Mouse (Mus musculus) kidney, postnatal 4 days (tissue): ENCODE results near the gene Nrde2.

Experiments used
- DNase-seq, 2 experiments: peaks; one replicate each; pipeline ENCODE4 v3.0.0; 2021; ENCODE audit warnings: mixed read lengths in 2 of 2

The Nrde2 gene

DNA sequence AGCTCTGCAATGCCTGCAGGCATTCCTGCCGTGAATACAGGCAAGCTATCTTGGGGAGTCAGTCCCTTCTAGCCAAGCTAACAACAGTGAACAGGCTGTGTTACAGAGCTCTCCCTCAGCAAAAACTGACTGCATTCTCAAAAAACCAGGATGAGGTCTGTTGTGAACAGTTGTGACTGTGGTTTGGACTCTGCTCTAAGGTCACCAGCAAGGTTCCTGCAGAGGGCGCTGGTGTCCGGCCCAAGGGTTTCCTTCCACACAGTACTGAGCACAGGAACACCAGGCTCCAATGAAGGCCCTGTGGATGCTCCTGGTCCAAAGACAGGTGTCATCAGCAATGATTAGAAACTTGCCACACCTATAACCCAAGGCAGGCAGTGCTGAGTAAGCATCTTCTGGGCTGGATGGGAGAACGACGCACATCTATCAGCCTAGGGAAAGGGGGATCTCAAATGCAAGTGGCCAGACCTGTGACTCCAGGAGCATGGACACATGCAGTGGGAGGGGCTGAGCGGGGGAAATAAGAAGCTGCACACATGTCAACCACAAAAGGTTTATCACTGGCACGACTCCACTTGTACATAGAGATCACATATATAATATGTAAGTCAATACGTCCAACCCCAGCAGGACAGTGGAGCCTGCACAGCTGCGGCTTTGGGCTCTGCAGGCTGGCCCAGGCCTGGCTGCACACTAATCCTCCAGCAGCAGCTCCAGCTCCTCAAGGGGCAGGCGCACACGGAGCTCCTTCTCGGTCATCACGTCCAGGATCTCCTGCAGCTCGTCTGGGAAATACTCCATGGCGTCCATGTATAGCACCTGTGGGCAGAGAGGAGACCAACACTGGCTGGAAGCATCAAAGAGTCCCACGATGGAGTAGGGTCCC, 34.3 kb downstream of the Nrde2 start:
- DNase-seq = peak; percentile 34 to 55

DNA sequence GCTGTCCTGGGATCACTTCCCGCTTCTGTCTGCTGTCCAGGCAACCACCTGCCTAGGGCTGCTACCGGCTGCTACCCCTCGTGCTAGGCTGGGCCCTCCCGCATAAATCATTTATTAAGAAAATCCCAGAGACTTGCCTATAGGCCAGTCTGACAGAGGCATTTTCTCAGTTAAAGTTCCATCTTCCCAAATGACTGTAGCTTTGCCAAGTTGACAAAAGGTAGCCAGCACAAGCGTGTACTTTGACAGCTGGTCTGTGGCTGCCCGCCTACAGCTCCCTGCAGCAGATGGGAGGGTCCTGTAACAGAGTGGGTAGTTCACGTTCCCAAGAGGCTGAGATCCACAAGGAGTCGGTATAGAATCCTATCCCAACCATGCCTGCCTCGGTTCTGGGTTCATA, 36.0 kb downstream of the Nrde2 start:
- DNase-seq = peak in 1 of 2 experiments; percentile 21

DNA sequence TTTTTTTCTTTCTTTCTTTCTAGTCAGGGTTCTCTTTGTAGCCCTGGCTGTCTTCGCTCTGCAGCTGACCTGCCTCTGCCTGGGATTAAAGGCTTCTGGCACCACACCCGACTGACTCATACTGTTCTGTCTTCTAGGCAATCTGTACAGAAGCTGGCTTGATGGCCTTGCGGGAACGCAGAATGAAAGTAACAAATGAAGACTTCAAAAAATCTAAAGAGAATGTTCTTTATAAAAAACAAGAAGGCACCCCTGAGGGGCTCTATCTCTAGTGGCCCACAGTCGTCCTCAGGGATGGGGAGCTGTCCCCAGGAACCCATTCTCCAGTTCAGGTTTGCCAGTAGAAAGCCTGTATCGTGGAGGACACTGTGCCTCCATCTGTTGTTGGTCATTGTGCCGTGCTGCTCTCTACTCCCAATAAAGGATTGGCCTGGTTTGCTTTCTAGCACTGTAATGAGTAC, 36.5 kb downstream of the Nrde2 start:
- no peak for DNase-seq

DNA sequence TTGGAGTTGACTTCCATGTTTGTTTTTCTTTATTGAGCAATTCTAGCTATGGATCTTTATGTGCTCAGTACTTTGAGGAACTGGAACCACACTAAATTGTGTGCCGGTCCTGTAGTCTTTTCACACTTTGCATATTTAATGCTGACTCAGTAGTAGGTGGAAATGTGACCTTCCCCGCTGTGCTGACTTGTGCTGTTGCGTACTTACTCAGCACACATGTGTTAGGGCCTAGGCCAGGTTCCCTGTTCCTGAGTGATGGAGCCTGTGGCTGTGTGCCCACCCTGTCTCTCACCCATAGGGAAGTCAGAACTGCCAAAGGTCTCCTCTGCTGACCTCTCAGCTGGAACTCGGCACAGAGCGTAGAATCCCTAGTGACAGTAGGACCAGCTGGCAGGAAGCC, 43.5 kb downstream of the Nrde2 start:
- DNase-seq = no peak

DNA sequence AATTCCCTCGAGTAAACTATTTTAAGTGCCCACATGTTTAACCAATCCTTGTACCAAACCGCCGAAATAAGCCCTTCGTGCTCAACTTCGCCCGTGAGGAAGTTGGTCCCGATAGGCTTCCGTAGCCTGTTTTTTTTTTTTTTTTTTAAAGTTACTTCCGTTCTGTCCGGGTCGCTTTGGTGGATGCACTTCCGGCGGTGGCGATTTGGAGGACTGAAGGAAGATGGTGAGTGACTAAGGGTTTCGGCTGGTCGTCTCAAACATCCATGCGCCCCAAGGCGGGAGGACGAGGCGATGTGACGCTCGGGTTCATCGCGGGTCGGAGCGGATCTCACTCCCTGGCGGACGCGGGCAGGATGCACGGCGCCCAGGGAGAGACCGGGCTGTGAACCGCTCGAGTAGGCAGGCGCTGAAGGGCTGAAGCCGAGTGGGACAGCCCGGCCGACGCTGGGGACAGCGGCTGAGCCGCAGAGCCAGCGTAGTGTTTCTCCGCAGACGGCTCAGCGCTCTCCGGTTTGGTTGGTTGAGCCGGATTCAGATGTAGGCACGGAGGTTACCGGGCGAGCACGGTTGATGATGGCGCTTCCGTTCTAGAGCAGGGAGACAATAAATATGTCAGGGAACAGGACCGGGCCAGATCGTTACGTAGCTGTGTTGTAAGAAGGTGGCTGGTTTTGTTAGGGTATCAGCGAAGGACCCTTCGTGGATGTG, 49.3 kb downstream of the Nrde2 start, which contains the start of gene Psmc1:
Gene Psmc1, plus strand, starts transcription at position 169 of the 711 bp plus-strand sequence.
- DNase-seq = peak; percentile 86 to 92

DNA sequence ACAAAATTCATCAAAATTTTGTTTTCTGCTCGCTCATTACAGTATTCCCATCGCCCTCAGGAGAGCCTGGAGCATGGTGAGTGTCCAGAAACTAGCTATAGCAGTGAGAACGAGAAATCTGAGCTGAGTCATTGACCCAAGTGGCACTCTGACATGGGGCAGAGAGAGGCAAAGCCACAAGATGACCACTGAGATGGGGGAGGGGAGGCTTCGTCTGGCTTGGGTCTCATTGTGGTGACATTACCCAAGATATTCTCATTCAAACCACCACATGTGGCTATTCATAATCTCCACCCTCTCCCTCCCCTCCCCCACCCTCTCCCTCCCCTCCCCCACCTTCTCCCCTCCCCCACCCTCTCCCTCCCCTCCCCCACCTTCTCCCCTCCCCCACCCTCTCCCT, 52.0 kb downstream of the Nrde2 start:
- DNase-seq = no peak

DNA sequence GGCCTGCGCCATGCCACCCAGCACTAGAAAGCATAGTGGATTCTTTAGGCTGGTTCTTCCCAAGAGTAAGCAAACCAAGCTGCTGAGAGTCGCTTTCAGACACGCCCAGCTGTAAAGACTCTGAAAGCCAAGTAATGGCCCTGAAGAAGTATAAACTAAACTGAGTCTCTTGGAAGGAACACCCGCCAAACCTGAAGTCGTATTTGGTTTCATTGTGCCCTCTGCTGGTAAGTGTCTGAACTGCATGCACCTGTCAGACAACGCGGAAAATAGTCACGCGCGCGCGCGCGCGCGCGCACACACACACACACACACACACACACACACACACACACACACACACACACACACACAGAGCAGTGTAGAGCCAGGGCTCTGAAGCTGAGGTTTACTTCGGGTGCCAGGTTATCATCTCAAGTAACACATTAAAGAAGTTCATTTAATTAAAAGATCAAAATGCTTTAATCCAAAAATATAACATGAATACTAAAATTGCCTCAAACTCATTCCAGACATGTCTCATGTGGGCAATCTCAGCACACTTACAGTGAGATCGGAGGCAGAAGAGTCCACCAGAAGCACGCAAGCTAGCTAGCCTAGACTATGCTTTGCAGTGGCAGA, 53.1 kb downstream of the Nrde2 start:
- peak; percentile 85 to 87 for DNase-seq

DNA sequence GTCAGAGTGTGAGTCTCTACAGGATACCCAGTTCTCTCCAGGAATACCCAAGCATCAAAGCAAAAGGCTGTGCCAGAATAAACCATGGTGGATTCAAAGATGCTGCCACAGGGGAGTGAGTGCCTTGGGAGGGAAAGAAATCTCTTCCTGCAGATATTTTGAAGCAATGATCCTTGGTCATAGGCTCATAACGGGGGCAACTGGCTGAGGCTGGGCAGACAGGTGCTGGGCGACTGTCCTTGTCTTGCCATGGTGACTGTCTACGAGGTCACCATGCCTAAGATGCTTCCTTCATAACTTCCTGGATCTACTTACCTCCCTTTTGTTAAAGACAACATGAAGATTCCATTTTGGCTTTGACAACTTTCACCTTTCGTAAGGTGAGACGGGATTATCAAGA, 54.9 kb downstream of the Nrde2 start:
- no peak for DNase-seq

DNA sequence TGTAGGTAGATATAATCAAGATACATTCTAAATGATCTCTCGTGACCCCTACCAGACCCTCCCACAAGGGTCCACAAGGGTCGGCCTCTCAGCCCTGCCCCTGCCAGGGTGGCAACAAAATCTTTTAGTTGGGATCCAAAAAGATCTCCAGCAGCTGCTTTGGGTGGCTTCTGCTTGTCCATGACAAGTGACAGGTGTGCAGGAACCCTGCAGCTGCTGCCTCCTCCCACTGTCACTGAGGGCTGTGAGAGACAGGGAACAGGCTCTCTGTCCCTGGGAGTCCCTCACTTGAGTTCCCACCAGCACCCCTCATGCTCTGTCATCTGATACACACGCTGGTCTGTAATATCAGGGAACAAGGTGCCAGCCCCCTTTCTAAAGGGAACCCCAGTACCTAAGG, 57.8 kb downstream of the Nrde2 start:
- no peak for DNase-seq

DNA sequence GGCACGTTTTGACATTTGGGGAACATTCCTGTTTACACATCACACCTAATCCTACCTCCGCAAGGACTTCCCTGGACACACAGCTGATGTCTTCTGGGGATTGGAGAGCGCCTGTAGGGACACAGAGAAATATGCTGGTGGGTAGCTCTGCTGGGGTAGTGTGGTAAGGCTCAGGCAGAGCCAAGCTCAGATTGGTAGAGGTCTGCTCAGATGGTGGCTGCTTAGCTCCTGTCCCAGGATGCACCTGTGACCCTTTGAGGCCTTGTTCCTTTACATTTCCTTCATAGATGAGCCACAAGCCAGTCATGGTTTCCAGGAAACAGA, 58.8 kb downstream of the Nrde2 start:
- DNase-seq = no peak

DNA sequence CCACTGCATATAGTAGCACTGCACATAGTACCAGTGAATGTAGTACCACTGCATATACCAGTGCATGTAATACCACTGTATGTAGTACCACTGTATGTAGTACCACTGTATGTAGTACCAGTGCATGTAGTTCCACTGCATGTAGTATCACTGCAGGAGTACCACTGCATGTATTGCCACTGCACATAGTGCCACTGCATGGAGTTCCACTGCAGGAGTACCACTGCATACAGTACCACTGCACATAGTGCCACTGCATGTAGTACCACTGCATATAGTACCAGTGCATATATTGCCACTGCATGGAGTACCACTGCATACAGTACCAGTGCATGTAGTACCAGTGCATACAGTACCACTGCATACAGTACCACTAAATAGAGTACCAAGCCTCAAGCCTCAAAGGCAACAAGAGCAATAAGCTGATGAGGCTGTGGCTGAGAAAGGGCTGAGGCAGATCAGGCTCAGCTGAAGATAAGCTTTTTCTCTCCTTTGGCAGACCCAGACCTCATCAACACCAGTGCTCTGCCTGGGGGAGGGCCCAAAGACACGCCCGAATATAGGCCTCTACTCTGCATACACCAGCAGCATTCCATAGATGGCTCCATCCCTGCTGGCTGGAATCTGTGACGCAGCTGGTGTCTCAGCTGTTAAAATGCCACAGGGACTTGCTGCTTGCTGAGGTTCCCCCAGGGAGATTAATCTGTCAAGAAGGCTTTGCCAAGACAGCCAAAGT, 59.3 kb downstream of the Nrde2 start:
- peak in 1 of 2 experiments; percentile 18 for DNase-seq

DNA sequence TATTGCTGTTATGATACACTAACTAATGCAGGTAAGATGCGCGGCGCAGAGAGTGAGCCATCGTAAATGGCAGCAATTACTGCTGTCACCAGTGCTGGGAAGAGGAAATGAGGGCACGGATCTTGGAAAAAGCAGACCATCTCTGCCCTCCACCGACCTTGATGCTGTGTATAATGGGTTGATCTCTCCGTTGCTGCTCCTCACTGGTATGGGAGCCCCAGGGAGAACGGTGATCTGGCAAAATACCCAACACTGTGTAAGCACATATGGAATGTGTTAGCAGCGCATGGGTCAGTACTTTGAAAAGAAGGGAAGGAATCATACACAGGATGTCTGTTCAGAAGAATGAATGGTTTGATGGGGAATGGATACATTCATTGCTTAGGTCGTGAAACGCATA, 66.4 kb downstream of the Nrde2 start:
- no peak for DNase-seq

DNA sequence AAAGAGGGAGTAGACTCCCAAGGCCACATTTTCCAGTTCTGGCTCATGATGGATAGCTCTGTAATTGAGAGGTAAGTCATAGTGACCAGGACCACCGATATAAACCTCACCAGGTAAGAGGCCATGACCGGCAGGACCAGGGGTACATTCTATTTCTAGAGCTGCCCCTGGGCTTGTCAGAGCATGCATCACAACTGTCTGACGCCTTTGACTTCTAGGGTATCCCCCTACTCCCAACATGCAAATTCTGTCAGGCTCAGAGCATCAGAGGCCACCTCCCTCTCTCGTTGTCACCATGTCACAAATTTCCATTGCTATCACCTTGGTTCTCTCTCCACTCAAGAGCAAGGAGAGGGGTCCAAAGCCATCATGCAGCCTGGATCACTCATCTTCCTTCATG, 68.7 kb downstream of the Nrde2 start:
- no peak for DNase-seq

DNA sequence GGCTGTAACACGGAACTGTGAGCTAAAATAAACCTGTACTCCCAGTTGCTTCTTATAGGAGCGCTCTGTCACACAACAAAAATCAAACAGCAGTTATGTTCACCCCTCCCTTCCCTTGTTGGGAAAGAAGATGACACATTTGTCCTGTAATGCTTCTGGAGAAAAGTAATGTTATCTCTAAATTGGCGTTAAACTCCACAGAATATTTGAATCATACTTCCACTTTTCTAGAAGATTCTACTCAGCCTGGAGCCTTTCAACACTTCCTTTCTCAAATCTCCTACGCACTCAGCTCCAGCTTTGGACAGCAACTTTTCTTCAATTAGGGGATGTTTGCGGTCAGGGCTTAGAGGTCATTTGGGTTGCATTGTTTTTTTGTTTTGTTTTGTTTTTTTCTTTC, 70.2 kb downstream of the Nrde2 start:
- no peak for DNase-seq

DNA sequence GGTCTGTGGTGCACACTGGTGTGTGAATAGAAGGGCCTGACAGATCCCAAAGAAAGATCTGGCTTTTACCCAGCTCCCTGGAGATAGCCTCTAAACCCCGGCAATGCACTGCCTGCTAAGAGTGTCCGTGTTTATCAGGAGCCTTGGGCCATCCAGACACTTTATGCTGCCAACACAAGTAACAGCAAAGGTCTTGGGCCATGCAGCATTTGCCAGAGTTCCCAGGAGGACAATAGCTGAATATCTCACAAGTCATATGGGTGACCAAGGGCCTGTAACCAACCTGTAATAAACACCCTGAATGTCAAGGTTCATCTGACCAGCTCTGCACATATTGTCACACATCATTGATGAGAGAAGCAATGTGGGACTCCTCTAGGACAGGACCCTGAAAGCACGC, 71.4 kb downstream of the Nrde2 start:
- DNase-seq = no peak

DNA sequence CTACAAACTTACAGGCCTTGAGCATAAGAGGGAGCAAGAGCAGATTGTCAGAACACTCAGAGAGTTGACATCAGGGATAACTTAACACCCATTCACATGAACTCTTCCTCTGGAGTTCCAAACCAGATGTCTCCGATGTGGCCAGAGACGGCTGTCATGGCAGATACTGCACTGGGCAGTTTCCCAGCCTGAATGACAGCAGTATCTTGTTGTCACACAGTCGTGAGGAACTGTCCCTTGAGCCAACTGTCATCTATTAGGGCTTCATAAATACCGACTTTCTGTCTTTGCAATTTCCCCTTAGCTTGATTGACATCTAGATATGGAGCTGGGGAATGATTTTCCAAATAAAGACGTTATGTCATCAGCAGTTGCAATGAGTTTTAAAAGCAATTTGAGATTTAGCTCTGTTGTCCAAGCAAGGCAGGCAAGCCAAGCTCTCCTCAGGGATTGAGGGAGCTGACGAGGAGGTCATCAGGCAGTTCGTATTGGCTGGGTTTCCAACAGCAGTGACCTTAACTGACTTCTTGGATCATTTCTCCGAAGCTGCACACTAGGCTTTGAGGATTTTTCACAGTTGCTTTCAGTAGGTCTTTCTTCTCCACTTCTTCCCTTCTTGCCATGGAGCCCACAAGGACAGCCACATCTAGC, 79.7 kb downstream of the Nrde2 start:
- DNase-seq = peak in 1 of 2 experiments; percentile 8

DNA sequence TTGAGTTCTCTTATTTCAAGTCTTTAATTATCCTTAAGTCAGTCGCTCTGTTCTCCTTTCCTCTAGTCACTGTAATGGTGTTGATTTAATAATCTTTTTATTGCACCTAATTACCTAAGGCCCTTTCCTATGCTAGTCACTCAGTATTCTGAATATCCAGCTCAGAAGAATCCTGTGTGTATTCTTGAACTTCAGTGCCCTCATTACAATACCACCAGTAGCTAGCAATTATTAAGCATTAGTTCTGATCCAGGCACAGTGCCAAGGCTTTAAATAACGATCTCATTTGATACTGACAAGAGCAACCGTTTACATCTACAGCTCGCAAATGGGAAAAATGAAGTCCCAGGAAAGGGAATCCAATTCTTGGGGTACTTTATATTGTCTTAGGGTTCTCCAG, 83.7 kb downstream of the Nrde2 start:
- no peak for DNase-seq
